Mouse (Mus musculus): ENCODE data around the gene Kif20b.

The Kif20b gene

DNA sequence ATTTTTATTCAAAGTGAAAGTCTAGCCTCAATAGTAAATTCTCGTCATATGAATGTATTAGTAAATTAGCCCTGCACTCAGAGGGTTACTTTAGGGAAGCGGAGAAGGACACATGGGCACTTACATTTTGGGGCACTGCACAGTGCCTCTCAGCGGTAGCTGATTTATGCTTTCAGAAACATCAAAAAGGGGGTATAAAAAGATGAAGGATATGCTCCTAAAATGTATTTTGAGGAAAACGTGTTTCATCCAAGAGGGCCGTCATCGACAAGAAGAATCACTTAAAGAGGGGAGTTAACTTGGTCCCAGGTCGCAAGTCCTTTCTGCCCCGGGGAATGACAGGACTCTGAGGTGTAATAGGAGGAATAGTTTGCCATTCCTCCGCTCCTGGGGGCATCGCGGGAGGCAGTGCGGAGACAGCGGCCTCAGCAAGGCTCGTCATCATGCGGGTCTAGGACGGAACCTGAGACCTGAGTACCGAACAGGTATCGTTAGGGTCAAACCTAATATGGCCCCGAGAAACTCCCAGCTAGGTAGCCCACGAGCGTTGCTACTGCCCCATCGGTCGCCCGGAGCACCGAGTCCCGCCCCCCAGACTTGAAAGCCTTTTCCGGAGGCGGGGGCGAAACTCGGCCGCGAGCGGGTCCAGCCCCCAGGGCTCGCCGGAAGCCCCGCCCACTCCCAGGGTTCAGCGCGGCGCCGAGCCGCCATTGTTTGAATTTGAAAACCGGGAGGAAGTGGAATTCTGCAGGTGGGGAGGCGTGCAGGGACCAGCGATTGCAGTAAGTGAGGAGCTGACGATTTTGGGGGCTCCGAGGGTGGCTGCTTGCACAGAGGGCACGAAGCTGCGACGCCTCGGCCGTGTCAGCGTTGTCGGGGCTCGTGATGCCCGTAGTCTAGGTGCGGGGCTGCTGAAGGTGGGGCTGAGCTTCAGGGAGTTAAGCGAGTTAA is at the start of gene Kif20b:
Gene Kif20b, plus strand, starts transcription at position 710 of the 951 bp plus-strand sequence.
- DNase-seq (ENCODE audit: low spot score in 2 of 2) = peak; percentile 35 to 81

DNA sequence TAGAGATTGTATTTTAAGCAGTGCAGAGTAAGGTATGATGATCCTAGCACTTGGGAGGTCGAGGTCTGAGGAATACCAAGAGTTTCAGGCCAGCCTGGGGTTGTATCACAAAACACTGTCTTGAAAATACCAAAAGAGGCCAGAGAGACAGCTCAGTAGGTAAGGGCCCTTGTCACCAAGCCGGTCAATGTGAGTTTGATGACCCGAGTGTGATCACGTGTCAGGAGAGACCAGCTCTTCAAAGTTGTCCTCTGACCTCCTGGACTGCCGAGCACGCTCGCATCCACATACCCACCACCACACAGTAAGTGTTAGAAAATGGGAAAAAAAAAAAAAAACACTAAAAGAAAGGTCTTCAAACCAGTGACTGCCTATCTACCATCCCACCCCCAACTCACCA is 45.5 kb upstream of the Kif20b start:
- no peak for DNase-seq (ENCODE audit: low spot score in 2 of 2)

DNA sequence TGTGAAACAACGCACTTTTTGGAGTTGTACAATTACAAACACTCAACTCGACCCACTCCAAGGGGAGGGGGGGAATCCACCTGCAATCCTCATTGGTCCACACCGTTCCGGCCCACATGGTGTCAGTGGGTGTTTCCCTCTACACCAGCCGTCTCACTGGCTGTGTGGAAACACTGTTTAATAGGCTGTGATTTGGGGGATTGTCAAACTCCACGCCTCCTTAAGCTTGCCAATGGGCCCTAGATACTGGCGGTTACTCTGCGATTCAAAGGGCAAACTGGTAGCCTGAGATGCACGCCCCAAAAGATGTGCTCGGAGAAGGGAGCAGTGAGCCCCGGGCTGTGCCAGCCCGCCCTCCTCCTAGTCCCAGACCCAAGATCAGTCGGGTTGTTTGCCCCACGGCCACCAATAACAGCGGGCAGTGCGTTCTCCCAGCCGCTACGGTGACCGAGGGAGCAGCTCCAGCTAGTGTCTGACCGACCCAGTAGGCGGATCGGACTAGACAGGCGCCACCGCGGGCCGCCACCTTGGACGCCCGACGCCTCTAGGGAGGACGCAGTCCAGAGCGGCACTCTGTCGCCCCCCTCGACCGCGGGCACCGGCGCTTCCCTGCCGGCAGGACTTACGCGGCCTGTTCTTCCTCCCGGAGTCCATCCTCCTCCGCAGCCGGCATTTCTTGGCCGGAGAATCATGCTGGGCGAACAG is 44.1 kb upstream of the Kif20b start:
- DNase-seq (ENCODE audit: low spot score in 2 of 2) = peak; percentile 83 to 91

DNA sequence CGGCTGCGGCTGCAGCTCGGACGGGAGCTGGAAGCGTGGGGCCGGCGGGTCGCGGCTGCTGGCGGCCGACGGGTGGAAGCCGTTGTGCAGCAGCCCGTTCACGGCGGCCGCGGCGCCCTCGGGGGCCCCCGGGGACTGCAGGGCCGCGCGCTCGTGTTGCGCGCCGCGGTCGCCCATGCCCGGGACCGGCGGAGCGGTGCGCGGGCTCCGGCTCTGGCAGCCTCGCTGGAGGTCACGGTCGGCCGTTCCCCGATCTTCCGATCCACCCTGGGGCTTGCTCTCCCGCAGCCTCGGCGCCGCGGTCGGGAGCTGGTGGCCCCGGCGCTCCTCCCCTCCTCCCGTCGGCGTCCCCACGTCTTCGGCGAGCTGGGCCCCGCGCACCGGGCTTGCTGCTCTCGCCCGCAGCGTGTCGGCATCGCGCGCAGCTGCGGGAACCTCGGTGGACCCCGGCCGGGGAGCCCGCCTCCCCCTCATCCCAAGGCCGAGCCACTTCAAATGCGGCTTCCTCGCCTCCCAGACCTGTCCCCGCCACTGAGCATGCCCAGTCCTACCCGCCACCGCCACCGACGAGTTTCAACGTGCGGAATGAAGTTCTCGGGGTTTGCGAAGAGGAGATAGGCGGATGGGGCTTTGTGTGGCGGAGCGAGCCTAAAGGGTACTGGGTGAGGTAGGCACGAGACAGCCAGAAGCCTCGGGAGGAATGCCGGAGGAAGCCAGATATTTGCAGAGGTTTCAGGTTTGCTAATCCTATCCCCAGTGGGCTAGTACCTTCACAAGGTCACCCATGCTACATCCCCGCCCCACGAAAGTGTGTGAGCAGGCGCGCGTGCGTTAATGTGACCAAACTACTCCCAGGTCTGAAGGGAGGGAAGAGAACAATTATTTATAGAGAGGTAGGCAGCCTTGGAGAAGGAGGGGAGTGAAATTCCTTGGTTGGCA is 43.3 kb upstream of the Kif20b start, which contains the start of gene Pank1:
Gene Pank1, minus strand, starts transcription at position 853 of the 939 bp plus-strand sequence.
- peak; percentile 33 to 79 for DNase-seq (ENCODE audit: low spot score in 2 of 2)

DNA sequence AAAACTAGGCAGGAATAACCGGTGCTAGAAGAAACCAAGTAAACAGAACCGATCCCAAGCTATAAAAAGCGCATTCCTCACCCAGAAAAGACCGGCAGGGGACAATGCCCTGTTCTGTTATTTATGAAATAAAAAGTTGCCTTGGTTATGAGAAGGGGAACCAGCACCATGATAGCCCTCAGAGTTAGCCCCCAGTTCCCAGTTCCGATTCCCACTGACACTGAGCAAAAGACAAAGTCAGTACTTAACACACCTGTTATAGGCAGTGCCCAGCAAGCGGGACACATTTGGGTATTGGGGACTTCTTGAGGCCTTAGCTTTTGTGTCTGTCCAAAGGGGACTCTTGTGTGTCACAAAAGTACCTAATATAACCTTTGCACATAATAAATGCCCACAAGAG is 42.5 kb upstream of the Kif20b start:
- no peak for DNase-seq (ENCODE audit: low spot score in 2 of 2)

DNA sequence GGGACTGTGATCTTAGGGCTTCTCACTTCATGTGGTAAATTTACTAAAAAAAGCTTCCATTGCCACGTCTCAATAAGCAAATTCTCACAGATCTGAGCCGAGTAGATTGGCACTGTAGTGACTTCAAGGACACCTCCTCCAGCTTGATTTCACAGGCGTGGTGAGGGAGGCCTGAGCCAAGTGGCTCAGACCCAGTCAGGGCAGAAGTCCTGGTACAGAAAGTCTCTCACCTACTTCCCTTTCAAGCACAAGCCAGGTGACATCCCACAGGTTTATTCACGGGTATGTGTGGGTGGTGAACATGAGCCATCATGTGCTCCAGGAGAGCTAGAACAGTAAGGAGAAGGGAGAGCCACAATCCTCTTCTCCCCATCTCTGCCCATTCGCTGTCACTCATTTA is 41.0 kb upstream of the Kif20b start:
- DNase-seq (ENCODE audit: low spot score in 2 of 2) = peak; percentile 27 to 46

DNA sequence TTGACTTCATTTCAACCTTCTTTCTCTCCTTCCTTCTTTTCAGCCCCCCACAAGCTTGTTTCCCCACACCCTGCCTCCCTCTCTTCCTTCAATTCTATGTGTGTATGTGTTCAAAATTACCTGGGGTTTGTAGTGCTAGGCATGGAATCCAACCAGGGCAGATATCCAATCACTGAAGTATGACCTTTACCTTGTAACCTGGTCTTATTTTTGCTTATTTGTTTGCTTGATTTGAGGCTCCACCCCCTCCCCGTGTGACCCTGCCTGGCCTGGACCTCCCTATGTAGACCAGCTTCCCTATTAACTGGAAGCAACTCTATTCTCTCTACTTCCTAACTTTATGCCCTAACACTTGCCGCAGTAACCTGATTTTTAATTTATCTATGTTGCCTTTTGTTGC is 39.7 kb upstream of the Kif20b start:
- no peak for DNase-seq (ENCODE audit: low spot score in 2 of 2)

DNA sequence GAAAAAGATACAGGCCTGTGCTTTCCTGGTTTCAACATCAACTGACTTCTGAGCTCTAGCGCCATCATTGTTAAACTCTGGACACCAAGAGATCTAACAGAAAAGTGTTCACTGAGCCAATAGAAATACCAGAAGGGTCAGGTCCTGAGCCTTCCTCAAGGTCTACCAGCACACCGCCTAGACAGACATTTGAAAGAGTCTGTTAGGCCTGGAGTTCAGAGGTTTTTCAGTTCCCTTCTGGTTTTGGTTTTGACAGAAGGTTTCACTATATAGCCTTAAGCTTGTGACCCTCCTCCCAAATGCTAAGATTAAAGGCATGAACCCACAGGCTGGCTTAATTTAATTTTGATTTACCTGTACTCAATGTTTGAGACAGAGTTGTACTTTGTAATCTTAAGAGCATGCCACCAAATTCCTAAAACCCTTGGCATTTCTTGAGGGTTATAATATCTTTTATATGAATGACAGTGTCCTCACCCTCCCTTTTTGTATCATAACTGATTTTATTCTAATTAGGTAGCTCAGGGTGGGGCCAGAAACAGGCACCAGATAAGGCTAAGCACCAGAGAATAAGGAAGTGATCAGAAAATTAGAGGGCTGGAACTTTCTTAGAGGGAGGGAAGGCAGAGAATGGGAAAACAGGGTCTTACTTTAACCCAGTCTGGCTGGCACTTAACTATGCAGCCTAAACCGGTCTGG is 38.5 kb upstream of the Kif20b start:
- DNase-seq (ENCODE audit: low spot score in 2 of 2) = no peak

DNA sequence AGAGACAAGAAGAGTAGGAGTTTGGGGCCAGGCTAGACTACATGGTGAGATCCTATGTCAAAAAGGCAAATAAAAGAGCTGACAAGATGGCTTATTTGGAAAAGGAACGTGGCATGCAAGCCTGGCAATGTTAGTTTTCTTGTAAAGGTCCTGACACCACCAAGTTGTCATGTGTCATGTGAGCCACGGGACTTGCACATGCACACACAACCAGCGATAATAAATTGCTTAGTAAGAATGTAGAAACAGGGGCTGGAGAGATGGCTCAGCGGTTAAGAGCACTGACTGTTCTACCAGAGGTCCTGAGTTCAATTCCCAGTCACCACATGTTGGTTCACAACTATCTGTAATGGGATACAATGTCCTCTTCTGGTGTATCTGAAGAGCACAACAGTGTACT is 35.8 kb upstream of the Kif20b start:
- no peak for DNase-seq (ENCODE audit: low spot score in 2 of 2)

DNA sequence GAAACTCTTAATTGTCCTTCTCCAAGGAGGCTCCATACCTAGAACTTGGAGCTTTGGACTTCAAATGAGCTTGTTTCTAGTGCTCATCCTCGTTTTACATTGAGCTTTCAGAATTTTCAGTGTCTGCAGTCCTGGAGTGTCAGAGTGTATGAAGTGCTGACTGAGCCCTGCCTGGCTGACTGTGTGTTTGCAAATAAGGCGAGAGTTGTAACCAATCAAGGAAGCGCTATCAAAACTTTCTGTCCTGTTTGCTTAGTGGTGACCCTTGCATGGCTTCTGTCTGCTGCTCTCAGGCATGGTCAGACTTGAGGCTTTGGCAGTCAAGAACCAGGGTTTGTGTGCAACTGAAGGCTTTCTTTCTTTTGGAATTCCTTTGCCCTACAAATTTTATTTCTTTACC is 31.2 kb upstream of the Kif20b start:
- no peak for DNase-seq (ENCODE audit: low spot score in 2 of 2)

DNA sequence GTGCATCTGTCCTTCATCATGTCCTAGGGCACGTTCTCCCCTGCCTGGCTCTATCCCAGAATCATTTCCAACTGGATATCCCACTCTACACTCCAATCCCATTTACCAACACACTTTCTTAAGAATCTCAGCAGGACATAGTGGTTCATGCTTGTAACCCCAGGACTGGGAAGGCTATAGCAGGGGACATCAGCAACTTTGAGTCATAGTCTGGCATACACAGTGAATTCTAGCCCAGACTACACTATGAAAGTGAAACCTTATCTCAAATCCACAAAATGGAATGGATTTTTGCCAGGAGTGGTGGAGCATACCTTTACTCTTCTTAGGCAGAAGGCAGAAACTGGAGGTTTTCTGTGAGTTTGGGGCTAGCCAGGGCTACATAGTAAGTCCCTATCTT is 30.6 kb upstream of the Kif20b start:
- DNase-seq (ENCODE audit: low spot score in 2 of 2) = no peak

DNA sequence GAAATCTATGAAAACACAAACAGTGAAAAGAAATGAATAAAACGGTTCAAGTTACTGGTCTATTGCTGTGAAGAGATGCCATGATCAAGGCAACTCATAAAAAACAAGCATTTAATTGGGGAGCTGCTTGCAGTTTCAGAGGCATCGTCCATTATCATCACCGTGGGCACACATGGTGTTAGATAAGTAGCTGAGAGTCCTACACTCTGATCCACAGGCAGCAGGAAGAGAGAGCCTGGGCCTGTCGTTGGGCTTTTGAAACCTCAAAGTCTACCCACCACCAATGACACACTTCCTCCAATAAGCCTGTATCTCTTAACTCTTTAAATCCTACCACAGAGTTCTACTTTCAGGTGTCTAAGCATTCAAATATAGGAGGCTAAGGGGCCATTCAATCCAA is 27.1 kb upstream of the Kif20b start:
- DNase-seq (ENCODE audit: low spot score in 2 of 2) = no peak

DNA sequence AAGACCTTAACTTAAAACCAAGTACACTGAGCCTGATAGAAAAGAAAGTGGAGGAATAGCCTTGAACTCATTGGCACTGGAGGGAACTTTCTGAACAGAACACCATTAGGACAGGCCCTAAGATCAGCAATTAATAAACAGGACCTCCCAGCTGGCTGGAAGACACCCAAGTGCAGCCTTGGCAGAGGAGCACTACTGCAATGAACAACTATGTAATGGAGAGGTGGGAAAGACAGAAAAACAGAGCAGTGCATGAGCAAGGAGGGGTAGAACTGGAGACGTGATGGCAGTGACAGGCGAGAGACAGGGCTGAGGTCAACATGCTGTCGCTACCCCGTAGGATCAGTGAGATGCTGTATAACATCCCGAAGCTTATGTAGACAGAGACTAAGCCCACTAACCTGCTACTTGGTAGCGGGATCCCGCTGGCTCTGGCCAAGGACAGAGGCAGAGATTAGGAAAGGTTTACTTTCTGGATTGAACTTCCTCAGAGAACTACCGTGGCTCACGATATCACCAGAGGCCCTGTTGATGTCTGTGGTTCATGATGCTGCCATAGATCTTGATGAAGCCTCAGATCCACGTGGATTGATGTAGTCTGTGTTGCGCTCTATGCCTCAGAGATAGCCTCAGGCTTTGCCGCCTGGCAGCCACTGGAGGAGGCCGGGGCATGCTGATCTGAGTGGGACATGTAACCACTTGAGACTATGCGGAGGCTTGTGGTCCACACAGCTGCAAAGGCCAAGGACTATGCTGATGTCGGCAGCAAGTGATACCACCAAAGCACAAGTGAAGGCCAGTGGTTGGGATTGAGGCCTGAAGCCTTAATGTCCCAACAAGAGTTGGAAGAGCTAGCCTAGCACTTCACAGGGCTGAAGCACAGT is 24.8 kb upstream of the Kif20b start:
- DNase-seq (ENCODE audit: low spot score in 2 of 2) = no peak

DNA sequence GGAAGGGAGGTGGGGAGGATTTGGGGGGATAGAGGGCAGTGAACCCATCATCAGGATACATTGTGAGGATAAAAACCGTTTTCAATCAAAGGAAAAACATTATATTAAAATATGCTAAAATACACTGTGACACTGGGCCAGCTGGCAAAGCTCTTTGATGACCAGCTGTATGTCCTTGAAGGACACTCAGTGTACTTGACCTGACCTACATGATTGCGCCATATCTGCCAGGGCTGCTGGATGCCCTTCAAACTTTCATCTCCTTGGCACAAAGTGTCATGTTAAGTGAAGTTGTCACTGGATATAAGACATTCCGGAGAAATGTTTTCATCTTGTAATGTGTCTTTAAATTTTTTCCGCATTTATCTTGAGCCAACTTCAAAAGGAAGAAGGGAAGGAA is 23.2 kb upstream of the Kif20b start:
- no peak for DNase-seq (ENCODE audit: low spot score in 2 of 2)

DNA sequence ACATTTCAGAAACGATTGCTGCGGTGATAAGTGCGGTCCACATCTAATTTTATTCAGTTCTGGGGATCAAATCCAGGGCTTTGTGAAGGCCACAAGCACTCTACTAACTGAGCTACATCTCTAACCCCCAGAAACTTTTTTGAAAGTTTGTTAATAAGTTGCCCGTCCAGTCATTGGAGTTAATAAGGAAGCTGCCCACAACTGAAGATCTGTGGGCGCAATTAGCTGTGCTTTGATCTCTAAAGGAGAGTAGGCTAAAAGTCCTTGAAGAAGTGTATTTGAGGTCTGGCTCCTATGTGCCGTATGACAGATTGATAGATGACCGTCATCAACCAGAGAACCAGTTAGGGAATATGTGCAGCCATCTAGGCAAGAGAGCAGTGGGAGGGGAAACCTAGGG is 20.9 kb upstream of the Kif20b start:
- no peak for DNase-seq (ENCODE audit: low spot score in 2 of 2)

DNA sequence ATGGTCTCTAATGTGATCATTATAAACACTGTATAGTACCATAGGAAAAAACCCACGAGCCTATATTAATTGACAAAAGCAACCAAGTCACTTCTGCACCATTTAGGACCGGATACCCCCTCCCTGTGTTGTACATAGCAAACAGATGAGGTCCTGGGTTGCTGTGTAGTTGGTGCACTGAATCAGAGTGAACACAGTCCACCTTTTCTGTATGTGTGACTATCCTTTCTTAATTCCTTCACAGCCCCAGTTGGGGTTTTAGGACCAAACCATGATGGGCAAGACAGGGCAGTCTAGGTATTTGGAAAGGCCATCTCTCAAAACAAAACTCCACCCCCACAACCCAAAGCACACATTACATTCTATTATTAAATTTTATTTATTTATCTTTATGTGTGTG is 20.4 kb upstream of the Kif20b start:
- no peak for DNase-seq (ENCODE audit: low spot score in 2 of 2)

DNA sequence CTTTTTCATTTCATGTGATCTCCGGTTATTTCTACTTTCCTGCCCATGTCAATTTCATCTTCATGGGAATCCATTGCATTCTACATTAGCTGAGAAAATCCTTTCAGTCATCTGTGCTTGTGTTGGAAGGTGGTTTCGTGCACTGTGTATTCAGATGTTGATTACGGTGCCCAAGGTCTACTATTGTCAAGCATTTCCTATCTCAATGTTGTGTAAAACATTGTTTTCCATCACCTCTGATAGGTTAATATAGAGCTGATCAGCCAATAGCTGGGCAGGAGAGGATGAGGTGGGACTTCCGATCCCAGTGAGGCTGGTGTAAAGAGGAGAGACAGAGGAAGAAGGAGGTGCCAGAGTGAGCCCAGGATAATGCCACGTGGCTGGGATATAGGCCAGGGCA is 18.1 kb upstream of the Kif20b start:
- DNase-seq (ENCODE audit: low spot score in 2 of 2) = no peak

DNA sequence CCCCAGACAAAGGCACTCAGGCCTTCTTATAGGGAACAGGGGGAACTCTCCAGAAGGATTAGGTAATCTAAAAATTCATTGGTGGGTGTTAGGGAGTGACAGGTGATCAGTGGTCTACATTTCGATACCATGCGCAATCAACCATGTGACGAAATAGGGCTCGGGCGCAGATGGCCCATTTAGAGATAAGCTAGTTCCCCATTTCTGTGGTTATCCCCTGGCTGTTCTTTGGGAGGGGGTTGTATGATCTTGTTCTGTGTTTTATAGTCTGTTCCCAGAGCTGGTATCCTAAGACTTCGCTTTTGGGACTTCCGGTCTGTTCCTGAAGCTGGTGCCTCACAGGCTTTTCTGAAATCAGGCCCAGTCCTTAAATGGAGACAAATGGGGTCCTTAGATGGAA is 16.7 kb upstream of the Kif20b start:
- no peak for DNase-seq (ENCODE audit: low spot score in 2 of 2)

DNA sequence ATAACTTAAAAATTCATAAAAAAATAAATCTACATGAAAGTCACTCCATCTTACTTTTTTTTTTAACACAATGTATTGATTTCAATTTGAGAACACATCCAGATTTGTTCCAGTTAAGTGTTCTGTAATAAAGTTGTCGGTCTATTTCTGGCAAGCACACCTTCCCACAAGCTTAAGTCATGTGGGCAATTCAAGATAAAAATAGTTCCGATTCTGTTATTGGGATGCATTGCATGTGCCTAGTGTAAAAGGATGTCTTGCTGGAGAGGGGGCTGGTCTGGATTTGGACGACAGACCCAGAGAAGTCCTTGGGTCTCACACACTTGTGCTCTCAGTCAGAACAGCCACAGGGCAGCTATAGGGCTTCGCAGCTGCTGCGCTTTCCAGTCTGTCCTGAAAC is 15.4 kb upstream of the Kif20b start:
- no peak for DNase-seq (ENCODE audit: low spot score in 2 of 2)

DNA sequence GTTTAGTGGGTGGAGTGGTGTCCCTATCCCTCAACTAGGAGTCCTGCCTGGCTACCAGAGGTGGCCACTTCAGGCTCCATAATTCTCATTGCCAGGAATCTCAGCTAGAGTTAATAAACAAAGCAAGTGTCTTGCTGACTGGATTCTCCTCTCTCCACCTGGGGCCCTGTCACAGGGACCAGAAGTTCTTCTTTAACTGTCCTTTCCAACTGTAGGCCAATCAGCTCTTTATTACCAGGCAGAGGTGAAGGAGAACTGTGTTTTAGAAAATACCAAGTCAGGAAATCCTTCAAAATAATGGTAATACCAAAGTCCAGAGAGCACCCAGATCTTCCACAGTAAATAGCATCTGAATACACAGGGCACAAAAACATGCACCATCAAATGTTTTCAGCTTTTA is 9.8 kb upstream of the Kif20b start:
- DNase-seq (ENCODE audit: low spot score in 2 of 2) = no peak
